Mouse (Mus musculus) ES-E14 (cell line): Measurements from ENCODE around the gene Chmp2a.

Experiments used
- CHD2 ChIP-seq: IDR thresholded peaks from 2 replicates; pipeline ENCODE4 v1.6.1; 2014; ENCODE audit warnings: mild to moderate bottlenecking, low read depth, low read length, inconsistent platforms
- HCFC1 ChIP-seq: IDR thresholded peaks from 2 replicates; pipeline ENCODE4 v1.6.1; 2012; ENCODE audit warnings: low read length, inconsistent platforms, borderline replicate concordance; ENCODE audit not compliant: insufficient read depth
- MAFK ChIP-seq: IDR thresholded peaks from 2 replicates; pipeline ENCODE4 v1.6.1; 2014; ENCODE audit warnings: mild to moderate bottlenecking, low read depth, low read length, inconsistent platforms; ENCODE audit not compliant: insufficient read depth
- ZNF384 ChIP-seq: IDR thresholded peaks from 2 replicates; pipeline ENCODE4 v1.6.1; 2012; ENCODE audit warnings: low read depth, low read length, inconsistent platforms

DNA sequence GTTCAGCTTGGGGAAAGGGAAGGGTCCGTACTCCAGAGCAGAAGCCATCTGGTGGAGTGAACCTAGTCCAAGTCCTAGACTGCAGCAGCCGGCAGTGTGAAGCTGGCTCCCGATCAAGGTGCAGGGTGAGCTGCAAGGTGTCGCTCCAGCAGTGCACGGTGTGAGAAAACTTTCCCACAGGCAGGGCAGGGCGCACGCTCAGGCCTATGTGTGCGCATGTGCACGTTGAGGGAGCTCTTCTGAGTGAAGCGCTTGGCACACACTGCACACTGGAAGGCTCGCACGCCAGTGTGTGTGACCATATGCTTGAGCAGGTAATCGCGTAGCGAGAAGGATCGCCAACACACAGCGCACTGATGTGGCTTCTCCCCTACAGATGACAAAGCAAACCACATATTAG lies 28.6 kb downstream of the Chmp2a start:
- TF ChIP-seq MAFK (no peak), HCFC1 (no peak), ZNF384 (no peak), CHD2 (no peak)
